Mouse (Mus musculus) G1E-ER4 (cell line): ENCODE measurements around the gene Chrm1. TPM values are rescaled to one million over a fixed set of nuclear protein-coding genes. Genes with fewer than 3 reads are reported as not detected.

Experiments used
- GATA1 ChIP-seq: IDR thresholded peaks from one replicate; pipeline ENCODE4 v1.8.0; 2012; ENCODE audit warnings: low read length, inconsistent platforms
- polyA plus RNA-seq: library from polyadenylated mRNA; stranded (reverse); fragments of >175 nt; gene quantifications from 2 replicates; pipeline ENCODE4 v1.2.3, GENCODE M21; 2012

The Chrm1 gene
- polyA plus RNA-seq, 1 experiment: 0.12 TPM

DNA sequence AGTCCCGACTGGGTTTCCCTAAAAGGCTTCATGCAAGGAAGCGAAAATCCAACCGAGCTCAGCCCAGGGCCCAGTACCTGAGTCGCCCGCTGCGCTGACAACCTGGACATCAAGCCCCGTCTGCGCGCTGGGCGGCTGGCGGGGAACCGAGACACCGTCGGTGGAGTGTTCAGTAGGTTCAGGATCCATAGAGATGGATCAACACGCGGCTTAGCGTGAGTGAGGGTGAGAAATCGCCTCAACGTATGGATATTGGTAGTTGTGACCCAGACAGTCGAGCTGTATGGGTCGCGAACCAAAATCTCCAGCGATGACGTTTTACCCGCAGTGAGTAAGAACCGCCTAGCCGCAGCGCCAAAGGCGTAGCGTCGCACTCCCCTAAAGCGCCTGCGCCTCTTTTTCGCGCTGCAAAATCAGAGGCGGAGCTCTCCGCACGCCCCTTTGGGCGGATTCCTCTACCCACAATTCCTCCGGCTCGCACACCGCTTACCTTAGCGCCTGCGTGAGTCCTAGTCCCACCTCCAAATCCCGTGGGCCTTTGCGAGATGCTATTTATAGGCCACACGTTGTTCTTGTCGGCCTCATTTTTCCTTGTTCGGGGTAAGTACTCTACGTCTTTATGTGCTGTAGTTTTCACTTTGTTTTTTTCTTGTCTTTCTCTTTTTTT lies 59.5 kb downstream of the Chrm1 start, which contains the start of gene Slc3a2:
TSS of gene Slc3a2 (minus strand) at position 463 of the 667 bp plus-strand sequence.
- no peak for TF ChIP-seq GATA1

DNA sequence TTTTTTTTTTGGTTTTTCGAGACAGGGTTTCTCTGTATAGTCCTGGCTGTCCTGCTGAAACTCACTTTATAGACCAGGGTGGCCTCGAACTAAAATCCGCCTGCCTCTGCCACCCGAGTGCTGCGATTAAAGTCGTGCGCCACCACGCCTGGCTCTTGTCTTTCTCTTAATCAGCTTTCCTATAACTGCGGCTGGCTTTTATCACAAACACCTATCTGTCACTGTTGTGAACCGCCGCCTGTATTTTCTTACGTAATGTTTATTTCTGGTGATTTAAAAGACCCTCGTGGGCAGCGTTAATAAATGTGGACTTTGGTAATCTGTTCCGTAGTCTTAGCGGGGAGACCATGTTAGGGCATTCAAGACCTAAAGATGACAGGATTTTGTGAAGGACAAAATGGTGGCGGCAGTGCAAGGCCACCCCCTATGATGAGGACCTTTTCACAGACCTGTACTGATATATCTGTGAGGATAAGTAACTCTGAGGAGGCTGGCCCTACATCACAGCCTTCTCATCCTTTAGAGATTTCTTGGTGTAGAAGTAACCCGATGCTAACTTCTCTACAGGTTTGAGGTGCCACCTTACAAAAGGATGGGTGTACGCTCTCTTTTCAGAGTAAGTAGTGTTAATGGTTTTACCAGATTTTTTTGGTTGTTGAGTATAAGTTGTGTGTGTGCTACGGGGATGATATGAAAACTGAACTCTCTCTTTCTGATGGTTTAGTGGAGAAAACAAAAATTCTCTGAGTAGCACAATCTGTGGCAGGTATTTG lies 60.2 kb downstream of the Chrm1 start:
- no peak for TF ChIP-seq GATA1

GRCm38 (mm10) chr19:8724392-8724791 lies 60.8 kb downstream of the Chrm1 start:
- TF ChIP-seq GATA1: no peak

DNA sequence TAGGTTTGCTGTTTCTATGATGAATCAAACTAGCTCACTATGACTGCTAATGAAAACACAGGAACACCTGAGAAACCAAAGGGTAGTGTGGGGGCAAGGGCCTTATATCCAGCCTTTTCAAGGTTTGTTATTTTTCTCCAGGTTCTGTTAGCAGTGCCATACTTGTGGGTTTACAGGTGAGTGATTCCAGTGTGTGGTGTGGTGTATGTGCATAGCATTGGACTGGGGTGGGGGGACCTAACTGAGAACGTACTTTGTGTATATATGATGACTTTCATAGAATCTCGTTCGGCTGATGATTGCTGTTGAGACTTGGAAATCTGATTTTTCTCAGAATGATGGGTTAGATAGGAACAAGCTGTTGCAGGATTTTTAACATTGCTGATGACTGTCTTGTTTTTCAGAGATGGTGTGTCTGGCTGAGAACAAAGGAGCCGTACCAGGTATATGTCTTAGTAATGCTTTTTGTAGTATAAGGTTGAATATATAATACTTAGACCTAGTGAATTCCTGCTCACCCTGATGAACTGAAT lies 61.6 kb downstream of the Chrm1 start:
- TF ChIP-seq GATA1: no peak

- TF ChIP-seq GATA1: no peak
Observed at GRCm38 (mm10) chr19:8726609-8727390, 63.2 kb downstream of the Chrm1 start.

DNA sequence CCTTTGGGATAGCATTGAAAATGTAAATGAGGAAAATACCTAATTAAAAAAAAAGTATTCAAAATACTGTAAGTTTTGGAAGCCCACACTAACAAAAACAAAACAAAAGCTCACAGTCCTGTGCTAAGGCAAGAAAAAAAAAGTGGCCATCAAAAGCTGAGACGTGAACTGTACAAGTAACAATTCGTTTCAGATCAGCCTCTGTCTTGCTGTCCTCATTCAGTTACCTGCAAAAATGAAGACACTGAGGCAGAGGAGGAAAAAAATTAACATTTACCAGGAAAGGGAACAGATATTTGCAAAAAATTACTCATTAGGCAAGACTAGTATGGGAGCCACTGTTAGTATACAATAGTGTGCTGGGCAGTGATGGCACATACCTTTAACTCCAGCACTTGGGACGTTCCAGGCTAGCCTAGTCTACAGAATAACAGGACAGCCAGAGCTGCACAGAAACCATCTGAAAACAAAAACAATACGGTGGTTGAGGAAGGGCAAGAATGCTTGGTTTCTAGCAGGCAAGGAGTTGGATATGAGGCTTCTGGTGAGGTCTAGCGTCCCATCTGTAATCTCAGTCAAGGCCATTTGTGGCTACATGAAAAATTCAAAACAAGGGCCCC lies 64.0 kb downstream of the Chrm1 start:
- TF ChIP-seq GATA1: no peak

Other genes starting within 250 kb of the Chrm1 start
- not detected in 2 replicates for gene Slc22a8, start 72.5 kb upstream of the Chrm1 start, polyA plus RNA-seq
- gene Slc22a6, start 45.8 kb upstream of the Chrm1 start, polyA plus RNA-seq: not detected in 2 replicates
- 180 and 242 TPM in 2 replicates for gene Slc3a2, start 59.6 kb downstream of the Chrm1 start, polyA plus RNA-seq
- gene Wdr74, start 72.0 kb downstream of the Chrm1 start, polyA plus RNA-seq: 45.8 and 52.0 TPM in 2 replicates
- 1.8 and 2.1 TPM in 2 replicates for gene 1700092M07Rik, start 76.9 kb downstream of the Chrm1 start, polyA plus RNA-seq
- gene Stx5a, start 77.6 kb downstream of the Chrm1 start, polyA plus RNA-seq: 13.4 and 17.1 TPM in 2 replicates
- gene Nxf1, start 93.3 kb downstream of the Chrm1 start, polyA plus RNA-seq: 23.2 and 29.3 TPM in 2 replicates
- gene Tmem223, start 107.2 kb downstream of the Chrm1 start, polyA plus RNA-seq: 3.6 and 4.5 TPM in 2 replicates
- 50.4 and 51.8 TPM in 2 replicates for gene Tmem179b, start 110.7 kb downstream of the Chrm1 start, polyA plus RNA-seq
- 42.9 and 51.9 TPM in 2 replicates for gene Taf6l, start 122.6 kb downstream of the Chrm1 start, polyA plus RNA-seq
- 8.1 and 8.9 TPM in 2 replicates for gene Polr2g, start 134.8 kb downstream of the Chrm1 start, polyA plus RNA-seq
- 1.4 and 1.9 TPM in 2 replicates for gene Zbtb3, start 138.8 kb downstream of the Chrm1 start, polyA plus RNA-seq
- gene Ttc9c, start 155.5 kb downstream of the Chrm1 start, polyA plus RNA-seq: 2.1 and 3.1 TPM in 2 replicates
- gene Hnrnpul2, start 156.2 kb downstream of the Chrm1 start, polyA plus RNA-seq: 100 and 147 TPM in 2 replicates
- 110 and 157 TPM in 2 replicates for gene AC129217.1, start 166.0 kb downstream of the Chrm1 start, polyA plus RNA-seq
- gene Bscl2, start 173.7 kb downstream of the Chrm1 start, polyA plus RNA-seq: 9.4 and 10.6 TPM in 2 replicates
- gene Gng3, start 175.4 kb downstream of the Chrm1 start, polyA plus RNA-seq: not detected in 2 replicates
- not detected in 2 replicates for gene Lrrn4cl, start 187.0 kb downstream of the Chrm1 start, polyA plus RNA-seq
- gene Ubxn1, start 207.7 kb downstream of the Chrm1 start, polyA plus RNA-seq: 262 and 324 TPM in 2 replicates
- gene Uqcc3, start 217.1 kb downstream of the Chrm1 start, polyA plus RNA-seq: 63.4 and 71.1 TPM in 2 replicates
- 0.46 and 0.48 TPM in 2 replicates for gene Lbhd1, start 219.9 kb downstream of the Chrm1 start, polyA plus RNA-seq
- not detected in 2 replicates for gene Gm49403, start 220.1 kb downstream of the Chrm1 start, polyA plus RNA-seq
- gene 1810009A15Rik, start 225.1 kb downstream of the Chrm1 start, polyA plus RNA-seq: 63.6 and 93.2 TPM in 2 replicates
- gene Gm49416, start 225.1 kb downstream of the Chrm1 start, polyA plus RNA-seq: 12.7 and 33.2 TPM in 2 replicates
- 50.3 and 53.9 TPM in 2 replicates for gene Ints5, start 229.2 kb downstream of the Chrm1 start, polyA plus RNA-seq
- gene Ganab, start 234.3 kb downstream of the Chrm1 start, polyA plus RNA-seq: 45.9 and 48.4 TPM in 2 replicates